Mouse (Mus musculus) hindbrain, embryonic 15.5 days (tissue): Measurements from ENCODE around the gene Ndufs2. TPM values are rescaled to one million over a fixed set of nuclear protein-coding genes. Genes with fewer than 3 reads are reported as not detected.

Experiments
- ATAC-seq: fragments of 200-750 bp; cut with Nextera tagmentation; 2 replicates; pipeline ENCODE4 v1.8.0; 2017; ENCODE audit warnings: low read depth, moderate number of reproducible peaks, moderate TSS enrichment; ENCODE audit not compliant: low FRiP score
- H3K27ac ChIP-seq: fragments of 300-500 bp; sonication (generic); replicated peaks from 2 replicates; pipeline ENCODE4 v1.5.1; 2015; ENCODE audit warnings: mild to moderate bottlenecking, inconsistent platforms
- H3K27me3 ChIP-seq: fragments of 300-500 bp; sonication (generic); 2 replicates; pipeline ENCODE4 v1.6.1; 2015; ENCODE audit warnings: control low read depth, inconsistent platforms
- H3K36me3 ChIP-seq: fragments of 300-500 bp; sonication (generic); 2 replicates; pipeline ENCODE4 v1.6.1; 2015; ENCODE audit warnings: control low read depth, inconsistent platforms
- H3K4me1 ChIP-seq: fragments of 300-500 bp; sonication (generic); replicated peaks from 2 replicates; pipeline ENCODE4 v1.6.1; 2015; ENCODE audit warnings: control low read depth, inconsistent platforms
- H3K4me2 ChIP-seq: fragments of 300-500 bp; sonication (generic); 2 replicates; pipeline ENCODE4 v1.6.1; 2015; ENCODE audit warnings: moderate library complexity, mild to moderate bottlenecking, inconsistent platforms
- H3K4me3 ChIP-seq: fragments of 300-500 bp; sonication (generic); 2 replicates; pipeline ENCODE4 v1.5.1; 2015; ENCODE audit warnings: mild to moderate bottlenecking, inconsistent platforms
- H3K9ac ChIP-seq: fragments of 300-500 bp; sonication (generic); 2 replicates; pipeline ENCODE4 v1.6.1; 2015; ENCODE audit warnings: inconsistent platforms
- H3K9me3 ChIP-seq: fragments of 300-500 bp; sonication (generic); 2 replicates; pipeline ENCODE4 v1.6.1; 2016; ENCODE audit warnings: control low read depth, inconsistent platforms
- WGBS: fragments of 180-500 bp; shearing (Covaris S2); methylation state at CpG from one replicate; pipeline ENCODE4 v1.1.7; 2015; 5-methylcytosine and 5-hydroxymethylcytosine counted together
- polyA plus RNA-seq: library from polyadenylated mRNA; unstranded; fragments of >200 nt; fragmentation: Nextera tagmentation; extraction: Ambion mirVana; gene quantifications from 2 replicates; pipeline ENCODE4 v1.2.1, GENCODE M21; 2015

Ndufs2 gene
- 233 and 245 TPM in 2 replicates for polyA plus RNA-seq

GRCm38 (mm10) chr1:171250680-171251593 lies at the start of gene Ndufs2:
Gene Ndufs2 (minus strand): TSS chr1:171251388.
- Histone ChIP-seq H3K4me1 (peaks cover 42% of the 10 kb centered on the region), H3K9ac (peak within 1 kb of the TSS; percentile 16; the same call in 1 of the 2 replicates), H3K27ac (peak within 1 kb of the TSS; percentile 72), H3K27me3 (no peaks in the 10 kb centered on the region), H3K36me3 (no peaks in the 10 kb centered on the region), H3K4me3 (peak within 1 kb of the TSS; percentile 28), H3K9me3 (no peaks in the 10 kb centered on the region), H3K4me2 (peak within 1 kb of the TSS; percentile 50)
- 14% methylated on average over 26 of the region's 26 CpGs for WGBS
- 0 out of 2 replicates have a peak, but pooled peaks have one; percentile 17 for ATAC-seq

DNA sequence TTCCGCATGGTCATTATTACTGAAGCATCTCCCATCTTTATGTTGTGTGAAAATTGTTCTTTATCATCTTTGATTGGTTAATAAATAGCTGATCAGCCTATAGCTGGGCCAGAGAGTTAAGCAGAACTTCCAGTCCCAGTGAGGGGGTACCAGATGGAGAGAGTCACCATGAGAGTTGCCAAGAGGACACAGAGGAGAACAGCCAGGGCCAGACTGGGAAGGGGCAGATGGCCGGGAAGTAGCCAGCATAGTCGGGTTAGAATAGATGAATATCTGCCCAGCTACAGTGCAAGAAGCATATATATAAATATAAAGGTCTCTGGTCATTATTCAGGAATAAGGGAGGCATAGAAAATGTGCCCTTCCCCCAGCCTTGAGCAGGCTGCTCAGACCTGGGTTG lies 47.0 kb upstream of the Ndufs2 start:
- Histone ChIP-seq H3K4me1 (peaks cover 14% of the 10 kb centered on the region), H3K27ac (no peak overlapping the region), H3K4me3 (no peak overlapping the region), H3K4me2 (no peak overlapping the region), H3K9me3 (no peaks in the 10 kb centered on the region), H3K27me3 (peaks cover 22% of the 10 kb centered on the region), H3K36me3 (no peaks in the 10 kb centered on the region), H3K9ac (no peak overlapping the region)
- ATAC-seq: no peak
- WGBS: 75% methylated on average over 3 of the region's 3 CpGs

DNA sequence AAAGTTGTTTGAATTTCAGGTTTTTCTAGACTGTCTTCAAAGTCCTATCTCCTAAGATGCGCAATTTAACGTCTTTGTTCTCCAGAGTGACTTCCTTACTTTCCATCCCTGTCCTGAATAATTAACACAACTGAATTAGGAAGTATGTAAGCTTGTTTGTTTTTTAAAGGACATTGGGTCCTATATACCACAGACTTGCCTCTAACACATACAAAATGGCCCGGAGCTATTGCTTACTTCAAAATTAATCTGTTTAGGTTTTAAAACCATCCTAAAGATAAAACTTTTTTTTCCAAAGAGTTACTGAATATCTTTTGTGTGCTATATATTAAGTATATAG lies 43.8 kb upstream of the Ndufs2 start:
- 17% methylated on average over 3 of the region's 3 CpGs for WGBS
- no peak for ATAC-seq

DNA sequence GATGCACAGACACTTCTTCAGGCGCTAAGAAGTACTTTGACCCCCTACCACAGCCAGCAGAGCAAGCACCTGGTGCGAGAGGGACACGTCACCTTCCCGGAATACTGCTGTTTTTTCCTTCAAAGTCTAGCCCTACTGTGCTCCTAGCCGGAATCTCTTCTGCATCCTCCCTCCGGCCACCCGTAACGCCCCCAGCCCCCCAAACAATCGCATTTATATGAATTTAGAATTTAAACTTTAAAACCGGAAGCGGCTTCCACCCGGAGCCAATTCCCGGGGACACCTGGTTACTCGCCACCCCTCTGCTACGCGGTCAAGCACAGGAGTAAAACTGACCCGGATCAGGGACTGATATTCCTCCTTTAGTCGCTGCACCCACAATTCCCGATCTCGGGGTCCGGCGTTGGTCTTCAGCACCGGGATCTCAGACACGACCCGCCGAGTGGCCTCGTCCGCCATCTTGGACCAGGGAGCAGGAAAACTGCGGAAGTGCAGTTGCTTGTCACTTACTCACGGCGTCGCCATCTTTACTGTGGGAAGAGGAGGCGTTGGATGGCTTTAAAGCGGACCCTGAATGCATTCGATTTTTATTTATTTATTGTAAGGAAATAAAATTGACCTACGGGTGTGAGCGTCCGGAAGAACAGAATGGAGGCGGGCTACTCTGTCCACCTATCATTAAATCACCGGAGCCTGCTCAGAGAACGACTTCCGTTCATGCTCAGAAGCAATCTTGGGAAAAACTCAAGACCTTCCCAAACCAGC lies 43.3 kb upstream of the Ndufs2 start, which contains the start of gene Ufc1:
Ufc1 (minus strand) TSS at position 727 of the 765 bp plus-strand sequence.
- H3K27ac ChIP-seq: peak within 1 kb of the TSS; percentile 96
- H3K4me3 ChIP-seq: peak within 1 kb of the TSS; percentile 70
- H3K4me1 ChIP-seq: peaks cover 16% of the 10 kb centered on the region
- H3K4me2 ChIP-seq: peak within 1 kb of the TSS; percentile 72
- WGBS: 1% methylated on average over 42 of the region's 42 CpGs
- H3K36me3 ChIP-seq: peaks cover 5% of the 10 kb centered on the region
- H3K27me3 ChIP-seq: peaks cover 20% of the 10 kb centered on the region
- peak within 1 kb of the TSS; percentile 76 for H3K9ac ChIP-seq
- ATAC-seq: peak; percentile 89
- no peaks in the 10 kb centered on the region for H3K9me3 ChIP-seq

More for the DNA sequence above, 43.8 kb upstream of the Ndufs2 start:
- peak overlapping the region; percentile 96 for H3K27ac ChIP-seq
- peaks cover 20% of the 10 kb centered on the region for H3K27me3 ChIP-seq
- H3K4me2 ChIP-seq: peak overlapping the region; percentile 72
- peak overlapping the region; percentile 70 for H3K4me3 ChIP-seq
- peak overlapping the region; percentile 76 for H3K9ac ChIP-seq
- H3K36me3 ChIP-seq: no peaks in the 10 kb centered on the region; the same call in 1 of the 2 replicates
- peaks cover 16% of the 10 kb centered on the region for H3K4me1 ChIP-seq
- no peaks in the 10 kb centered on the region for H3K9me3 ChIP-seq

DNA sequence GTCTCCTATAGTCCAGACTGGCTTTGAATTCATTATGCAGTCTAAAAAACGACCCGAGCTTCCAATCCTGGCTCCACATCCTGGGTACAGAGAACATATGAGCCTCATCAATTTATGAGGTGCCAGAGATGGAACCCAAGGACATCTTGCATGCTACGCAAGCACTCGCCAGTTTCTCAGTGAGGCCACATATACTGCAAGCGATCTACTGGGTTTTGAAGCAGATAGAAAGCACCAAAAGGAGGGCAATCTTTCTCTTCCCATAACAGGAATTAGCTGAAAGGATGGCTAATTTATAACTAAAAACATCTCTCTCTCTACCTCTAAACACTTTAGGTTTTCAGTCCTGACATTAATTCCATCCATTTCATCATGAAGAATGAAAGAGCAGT lies 42.7 kb upstream of the Ndufs2 start:
- Histone ChIP-seq H3K27ac (peak overlapping the region; percentile 96), H3K4me1 (peaks cover 16% of the 10 kb centered on the region), H3K4me3 (peak overlapping the region; percentile 70), H3K36me3 (peaks cover 10% of the 10 kb centered on the region), H3K4me2 (peak overlapping the region; percentile 72), H3K9me3 (no peaks in the 10 kb centered on the region), H3K27me3 (peaks cover 19% of the 10 kb centered on the region), H3K9ac (peak overlapping the region; percentile 76)
- ATAC-seq: no peak
- WGBS: 35% methylated on average over 5 of the region's 5 CpGs

DNA sequence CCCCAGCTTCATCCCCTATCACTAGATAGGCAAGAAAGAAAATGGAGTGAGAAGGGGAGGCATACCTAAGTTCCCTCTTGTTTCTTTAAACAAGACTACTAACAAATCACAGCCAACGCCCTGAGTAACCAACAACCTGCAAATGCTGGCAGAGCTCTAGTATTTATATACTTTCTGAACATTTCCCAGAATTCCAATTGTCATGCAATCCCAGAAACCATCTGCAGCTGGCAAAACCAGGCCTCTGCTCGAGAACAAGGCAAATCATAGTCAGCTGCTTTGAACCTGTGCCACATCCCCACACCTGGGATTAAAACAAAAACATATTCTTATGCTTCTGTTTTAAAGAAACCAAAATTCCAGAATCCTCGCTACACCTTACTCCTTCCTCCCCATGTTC lies 42.2 kb upstream of the Ndufs2 start:
- WGBS: 83% methylated on average over 3 of the region's 3 CpGs
- Histone ChIP-seq H3K9ac (peak overlapping the region; percentile 76; the same call in 1 of the 2 replicates), H3K4me3 (peak overlapping the region; percentile 70), H3K36me3 (peaks cover 16% of the 10 kb centered on the region), H3K27ac (0 out of 2 replicates have a peak overlapping the region, but pooled peaks have one; percentile 96), H3K9me3 (no peaks in the 10 kb centered on the region), H3K4me2 (peak overlapping the region; percentile 72), H3K27me3 (peaks cover 18% of the 10 kb centered on the region), H3K4me1 (peaks cover 18% of the 10 kb centered on the region)
- no peak for ATAC-seq

- Histone ChIP-seq H3K4me1 (peaks cover 29% of the 10 kb centered on the region), H3K27me3 (no peaks in the 10 kb centered on the region), H3K9me3 (no peaks in the 10 kb centered on the region), H3K4me3 (no peak overlapping the region), H3K4me2 (peak overlapping the region; percentile 59), H3K27ac (peak overlapping the region; percentile 95), H3K36me3 (peaks cover 37% of the 10 kb centered on the region), H3K9ac (no peak overlapping the region)
- WGBS: 74% methylated on average over 4 of the region's 4 CpGs
- no peak for ATAC-seq
Measured at GRCm38 (mm10) chr1:171288328-171288727, 37.1 kb upstream of the Ndufs2 start.

GRCm38 (mm10) chr1:171287136-171288081 lies 36.2 kb upstream of the Ndufs2 start, which contains the start of gene Usp21:
Gene Usp21 (minus strand): TSS chr1:171287991.
- H3K9me3 ChIP-seq: no peaks in the 10 kb centered on the region
- peaks cover 39% of the 10 kb centered on the region for H3K36me3 ChIP-seq
- peak within 1 kb of the TSS; percentile 95 for H3K27ac ChIP-seq
- H3K4me2 ChIP-seq: peak within 1 kb of the TSS; percentile 59
- peak within 1 kb of the TSS; percentile 94 for H3K9ac ChIP-seq
- peak within 1 kb of the TSS; percentile 85 for H3K4me3 ChIP-seq
- H3K4me1 ChIP-seq: peaks cover 26% of the 10 kb centered on the region
- under 1% methylated on average over 46 of the region's 49 CpGs for WGBS
- H3K27me3 ChIP-seq: no peaks in the 10 kb centered on the region
- ATAC-seq: peak; percentile 94

DNA sequence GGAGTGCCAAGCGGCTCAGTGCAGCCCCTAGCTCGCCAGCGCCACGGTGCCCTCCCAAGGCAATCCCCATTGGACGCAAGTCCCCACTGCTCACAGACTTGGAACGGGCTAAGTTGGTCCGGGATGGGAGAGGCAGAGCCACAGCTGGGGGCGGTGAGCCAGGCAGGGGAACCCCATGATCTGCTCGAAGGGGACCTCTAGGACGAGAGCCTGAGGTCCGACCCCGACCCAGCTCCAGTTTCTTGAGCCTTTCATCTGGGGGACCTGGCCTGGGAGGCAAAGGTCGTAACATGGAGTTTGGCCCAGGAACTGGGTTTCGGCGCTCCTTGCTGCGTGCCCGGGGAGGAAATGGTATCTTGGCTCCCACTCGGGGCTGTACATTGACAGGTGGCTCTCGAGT lies 35.3 kb upstream of the Ndufs2 start:
- peak overlapping the region; percentile 85 for H3K4me3 ChIP-seq
- no peaks in the 10 kb centered on the region for H3K9me3 ChIP-seq
- H3K27ac ChIP-seq: no peak overlapping the region; the same call in 1 of the 2 replicates
- no peaks in the 10 kb centered on the region for H3K27me3 ChIP-seq
- peaks cover 44% of the 10 kb centered on the region for H3K36me3 ChIP-seq
- H3K9ac ChIP-seq: 0 out of 2 replicates have a peak overlapping the region, but pooled peaks have one; percentile 94
- H3K4me1 ChIP-seq: peaks cover 34% of the 10 kb centered on the region
- WGBS: 90% methylated on average over 19 of the region's 19 CpGs
- H3K4me2 ChIP-seq: peak overlapping the region; percentile 59
- no peak for ATAC-seq

GRCm38 (mm10) chr1:171285096-171285892 lies 34.1 kb upstream of the Ndufs2 start:
- Histone ChIP-seq H3K27me3 (no peaks in the 10 kb centered on the region), H3K27ac (no peak overlapping the region), H3K4me1 (peaks cover 42% of the 10 kb centered on the region), H3K9ac (no peak overlapping the region), H3K4me2 (no peak overlapping the region), H3K36me3 (peaks cover 44% of the 10 kb centered on the region), H3K4me3 (no peak overlapping the region), H3K9me3 (no peaks in the 10 kb centered on the region)
- WGBS: 84% methylated on average over 20 of the region's 20 CpGs
- ATAC-seq: no peak
